Mouse (Mus musculus) thymus, postnatal 0 days (tissue): ENCODE measurements around the gene Flnb. TPM values are rescaled to one million over a fixed set of nuclear protein-coding genes. Genes with fewer than 3 reads are reported as not detected.

Experiments
- DNase-seq: peaks from one replicate; pipeline ENCODE4 v3.0.0-alpha.2; 2015; ENCODE audit warnings: low spot score
- polyA plus RNA-seq: library from polyadenylated mRNA; unstranded; fragments of >200 nt; fragmentation: Nextera tagmentation; extraction: Ambion mirVana; gene quantifications from 2 replicates; pipeline ENCODE4 v1.2.1, GENCODE M21; 2015

The Flnb gene
- polyA plus RNA-seq, 1 experiment from 2014 or later = 8.2 TPM

- DNase-seq = no peak
These were observed 78.9 kb downstream of the Flnb start for GRCm38 (mm10) chr14:7896699-7897098.

DNA sequence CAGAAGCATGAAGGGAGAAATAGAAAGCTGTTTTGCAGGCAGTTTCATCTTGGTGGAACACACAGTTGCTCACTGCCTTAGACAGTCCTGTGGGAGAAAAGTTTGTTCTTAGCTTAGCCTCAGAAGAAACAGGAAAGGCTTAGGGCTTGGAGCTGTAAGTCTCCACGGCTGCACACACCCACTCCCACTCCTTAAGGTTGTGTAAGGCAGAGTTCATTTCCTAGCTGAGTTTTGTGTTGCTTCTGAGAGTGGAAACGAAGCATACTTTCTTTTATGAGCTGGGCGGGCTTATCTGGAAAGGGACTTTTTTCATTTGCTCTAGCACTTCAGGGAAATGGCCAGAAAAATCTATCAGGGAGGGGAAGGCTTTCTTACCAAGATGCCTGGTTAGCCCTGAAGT, 82.2 kb downstream of the Flnb start:
- DNase-seq = no peak

DNA sequence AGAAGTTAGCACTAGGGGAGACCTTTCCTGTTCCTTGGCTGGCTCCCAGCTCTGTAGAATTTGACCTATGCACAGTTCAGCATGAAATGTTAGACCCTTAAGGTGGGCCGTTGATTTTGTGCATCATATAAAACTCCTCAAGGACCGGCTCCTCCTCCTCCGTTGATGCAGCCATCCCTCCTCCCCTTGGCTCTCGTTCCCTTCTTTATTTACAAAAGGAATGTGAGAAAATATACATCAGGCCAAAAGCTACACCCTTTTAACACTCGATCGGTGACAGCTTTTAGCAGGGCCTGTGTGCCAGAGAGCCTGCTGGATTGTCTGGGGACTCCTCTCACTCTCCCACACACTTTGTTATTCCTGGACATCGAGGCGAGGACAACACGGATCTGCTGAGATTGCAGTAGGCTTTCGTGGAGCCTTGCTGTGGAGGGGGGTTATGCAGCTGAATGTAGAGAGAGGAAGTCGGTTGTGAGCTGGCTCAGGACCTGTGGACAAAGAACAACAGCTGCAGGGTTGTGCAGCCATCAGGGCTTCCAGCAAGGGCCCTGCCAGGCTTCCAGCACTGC, 82.8 kb downstream of the Flnb start:
- no peak for DNase-seq

DNA sequence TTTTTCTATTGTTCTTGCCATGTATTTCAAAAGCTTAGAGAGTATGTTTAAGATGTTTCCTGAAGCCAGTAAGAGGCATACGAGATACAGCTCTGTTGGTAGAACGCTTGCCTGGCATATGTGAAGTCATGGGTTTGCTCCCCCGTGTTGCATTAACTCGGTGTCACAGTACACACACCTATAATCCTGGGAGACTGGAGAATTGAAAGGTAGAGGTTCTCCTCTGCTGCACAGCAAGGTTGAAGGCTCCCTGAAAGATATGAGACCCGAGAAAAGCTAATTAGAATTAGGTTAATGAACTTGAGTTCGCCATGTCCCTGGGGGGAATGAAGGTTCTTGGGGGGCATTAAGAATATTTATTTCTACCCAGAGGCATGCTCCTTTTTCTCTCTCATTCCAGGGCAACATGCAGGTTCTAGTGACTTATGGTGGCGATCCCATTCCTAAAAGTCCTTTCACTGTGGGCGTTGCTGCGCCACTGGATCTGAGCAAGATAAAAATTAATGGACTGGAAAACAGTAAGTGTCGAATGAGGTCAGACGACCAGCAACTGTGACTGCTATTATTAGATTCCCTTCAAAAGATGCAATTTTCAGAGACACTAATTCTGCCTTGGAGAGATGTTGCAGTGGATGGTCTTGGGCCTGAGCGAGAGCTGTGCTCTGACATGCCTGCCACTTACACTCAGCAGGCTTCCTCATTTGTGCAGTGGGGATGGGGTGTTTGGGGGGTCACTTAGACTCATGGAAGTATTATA, 83.9 kb downstream of the Flnb start:
- no peak for DNase-seq

DNA sequence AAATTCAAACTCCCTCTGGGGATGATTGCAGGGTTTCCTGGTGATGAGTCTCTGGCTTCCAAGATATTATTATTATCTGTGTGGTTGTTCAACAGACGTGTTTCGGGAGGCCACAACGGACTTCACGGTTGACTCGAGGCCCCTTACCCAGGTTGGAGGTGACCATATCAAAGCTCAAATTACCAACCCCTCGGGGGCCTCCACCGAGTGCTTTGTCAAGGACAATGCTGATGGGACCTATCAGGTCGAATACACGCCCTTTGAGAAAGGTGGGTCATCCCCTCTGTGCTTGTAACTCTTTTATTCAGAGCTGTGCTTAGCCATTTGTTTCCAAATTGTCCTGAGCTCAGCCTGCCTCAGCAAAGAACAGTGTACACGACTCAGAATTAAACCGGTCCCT, 89.3 kb downstream of the Flnb start:
- no peak for DNase-seq

- no peak for DNase-seq
These were observed 91.7 kb downstream of the Flnb start for GRCm38 (mm10) chr14:7909472-7909871.

GRCm38 (mm10) chr14:7913842-7914241, 96.1 kb downstream of the Flnb start:
- DNase-seq = peak; percentile 71

DNA sequence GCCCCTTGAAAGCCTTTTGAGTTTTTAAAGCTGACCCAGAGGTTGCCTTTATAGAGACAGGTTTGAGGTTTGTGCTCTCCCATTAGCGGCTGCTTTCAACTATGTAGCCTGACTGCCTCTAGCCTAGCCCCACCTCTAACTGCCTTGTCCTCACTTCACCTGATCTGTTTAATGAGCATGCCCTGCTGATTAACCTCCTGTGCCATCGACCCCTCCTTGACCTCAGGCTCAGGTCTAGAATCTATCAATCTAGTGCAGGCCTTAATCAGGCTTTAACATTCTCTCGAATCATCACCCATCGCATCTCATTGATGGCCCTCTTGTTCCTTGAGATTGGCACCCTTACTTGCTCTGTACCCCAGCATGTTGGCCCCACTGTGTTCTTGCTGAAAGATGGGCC, 96.7 kb downstream of the Flnb start:
- DNase-seq = no peak

- peak; percentile 23 for DNase-seq
These were observed 100.6 kb downstream of the Flnb start for GRCm38 (mm10) chr14:7918150-7918991.

- DNase-seq = no peak
These were observed 101.6 kb downstream of the Flnb start for GRCm38 (mm10) chr14:7919309-7919708.

- no peak for DNase-seq
These were observed 102.2 kb downstream of the Flnb start for GRCm38 (mm10) chr14:7919921-7920320.

- no peak for DNase-seq
These were observed 103.7 kb downstream of the Flnb start for GRCm38 (mm10) chr14:7921459-7921858.

GRCm38 (mm10) chr14:7923635-7924034, 105.9 kb downstream of the Flnb start:
- no peak for DNase-seq

DNA sequence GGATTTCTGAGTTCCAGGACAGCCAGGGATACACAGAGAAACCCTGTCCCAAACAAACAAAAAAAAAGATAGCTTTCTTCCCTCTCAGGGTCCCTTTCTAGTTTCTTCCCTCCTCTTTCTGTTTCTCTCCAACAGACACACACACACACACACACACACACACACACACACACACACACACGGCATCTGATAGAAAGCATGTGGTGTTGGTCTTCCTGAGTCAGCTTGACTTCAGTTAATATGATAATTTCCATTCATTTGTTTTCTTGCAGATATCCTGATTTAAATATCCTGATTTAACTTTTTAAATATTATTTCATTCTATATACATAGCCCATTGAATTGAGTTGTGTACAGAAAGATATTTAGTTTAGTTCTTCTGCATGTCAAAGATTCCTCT, 110.6 kb downstream of the Flnb start:
- no peak for DNase-seq

DNA sequence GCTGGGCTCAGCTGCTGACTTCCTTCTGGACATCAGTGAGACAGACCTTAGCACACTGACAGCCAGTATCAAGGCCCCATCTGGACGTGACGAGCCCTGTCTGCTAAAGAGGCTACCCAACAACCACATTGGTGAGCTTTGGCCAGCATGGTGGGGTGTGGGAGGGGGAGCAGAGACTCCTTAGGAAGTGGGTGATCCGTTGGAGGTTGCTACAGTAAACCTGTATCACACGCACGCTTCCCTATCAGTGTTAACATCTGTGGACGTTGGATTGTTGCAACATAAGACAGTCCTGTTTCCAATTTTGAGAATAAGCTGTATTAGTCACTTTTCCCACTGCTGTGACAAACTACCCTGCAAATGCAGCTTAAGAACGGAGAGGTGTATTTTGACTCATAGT, 111.3 kb downstream of the Flnb start:
- DNase-seq = no peak

DNA sequence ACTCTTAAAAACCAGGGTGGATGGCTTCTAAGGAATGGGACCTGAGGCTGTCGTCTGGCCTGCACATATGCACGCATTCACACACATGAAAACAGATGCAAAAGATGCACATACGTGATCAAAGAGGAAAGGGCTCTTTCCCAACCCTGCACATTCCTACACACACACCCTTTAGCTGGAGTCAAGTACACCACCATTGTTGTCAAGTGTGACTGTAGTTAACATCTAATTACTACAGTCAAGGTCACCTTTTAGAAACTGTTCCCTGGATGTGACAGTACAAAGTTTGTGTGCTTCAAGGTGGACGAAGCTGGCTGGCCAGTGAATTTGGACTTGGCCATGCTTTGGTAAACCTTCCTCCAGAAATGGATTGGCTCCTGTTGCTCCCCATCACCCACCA, 114.4 kb downstream of the Flnb start:
- no peak for DNase-seq

DNA sequence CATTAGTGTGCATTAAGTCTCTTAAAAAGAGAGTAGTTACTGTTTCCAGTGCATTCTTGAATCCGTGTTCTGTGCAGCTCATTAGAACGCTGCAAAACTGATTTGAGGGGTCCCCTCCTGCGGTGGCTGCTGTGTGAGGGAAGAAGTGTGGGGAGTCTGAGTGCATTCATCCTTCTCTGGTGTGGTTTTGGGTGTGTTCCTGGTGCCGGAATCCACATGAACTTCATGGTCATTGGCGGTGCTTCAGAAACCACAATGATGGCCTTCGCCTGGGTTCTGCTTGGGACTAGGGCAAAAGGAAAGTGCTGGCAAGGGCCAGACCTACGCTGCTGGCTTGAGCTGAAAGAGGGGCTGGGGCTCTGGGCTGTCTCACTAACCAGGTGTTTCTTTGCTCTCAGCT, 116.4 kb downstream of the Flnb start:
- DNase-seq = no peak

- peak; percentile 73 for DNase-seq
These were observed 119.4 kb downstream of the Flnb start for GRCm38 (mm10) chr14:7937052-7937630.

DNA sequence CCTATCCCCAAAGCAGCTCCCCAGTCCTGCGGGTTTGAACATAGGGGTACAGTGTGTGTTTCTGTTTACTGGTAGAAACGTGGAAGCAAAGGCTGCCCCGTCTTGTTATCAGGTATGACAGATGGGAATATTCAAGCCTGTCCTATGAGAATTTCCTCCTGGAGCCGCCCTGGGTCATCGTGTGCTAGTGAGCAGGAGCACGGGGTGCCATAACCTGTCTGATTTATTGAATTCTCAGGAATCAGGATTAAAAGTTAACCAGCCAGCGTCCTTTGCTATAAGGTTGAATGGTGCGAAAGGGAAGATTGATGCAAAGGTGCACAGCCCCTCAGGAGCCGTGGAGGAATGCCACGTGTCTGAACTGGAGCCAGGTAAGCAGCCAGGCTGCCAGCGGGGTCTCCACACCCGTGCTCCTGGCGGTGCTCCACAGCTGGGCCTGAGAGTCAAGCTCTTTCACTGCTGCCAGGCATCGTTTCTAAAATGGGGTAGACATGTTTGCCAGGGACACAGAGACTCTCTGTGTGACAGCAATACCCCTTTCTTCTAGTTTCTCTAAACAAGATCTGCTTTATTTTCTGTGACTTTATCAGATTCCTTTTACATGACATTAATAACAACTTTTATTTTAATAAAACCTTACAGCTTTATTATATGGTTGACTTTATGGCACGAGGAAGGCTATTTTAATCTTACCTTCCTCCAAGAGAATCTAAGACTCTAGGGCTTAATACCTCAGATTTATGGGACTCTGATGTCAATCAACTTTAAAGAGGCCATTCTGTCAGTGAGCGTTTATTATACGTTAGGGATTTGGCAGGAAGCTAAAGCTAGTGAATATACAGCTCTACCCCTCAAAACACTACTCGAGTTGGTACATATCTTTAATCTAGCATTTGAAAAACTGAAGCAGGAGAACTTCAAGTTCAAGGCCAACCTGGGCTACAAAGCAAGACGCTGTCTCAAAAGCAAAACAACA, 121.3 kb downstream of the Flnb start:
- no peak for DNase-seq

- no peak for DNase-seq
These were observed 123.7 kb downstream of the Flnb start for GRCm38 (mm10) chr14:7941413-7941812.
